Mouse (Mus musculus) liver, adult 2 months (tissue): Measurements from ENCODE around the gene Insc. TPM values are rescaled to one million over a fixed set of nuclear protein-coding genes. Genes with fewer than 3 reads are reported as not detected.

ENCODE experiments used
- DNase-seq: peaks from one replicate; pipeline ENCODE4 v3.0.0-alpha.2; 2011; ENCODE audit warnings: low read depth, low spot score; ENCODE audit errors: extremely low read depth
- H3K27ac ChIP-seq: fragments of 200-500 bp; replicated peaks from 2 replicates; pipeline ENCODE4 v1.5.1; 2012; ENCODE audit warnings: low read depth, mild to moderate bottlenecking, control low read depth, inconsistent platforms, low read length; ENCODE audit not compliant: insufficient read depth
- H3K27me3 ChIP-seq: fragments of 200-500 bp; 2 replicates; pipeline ENCODE4 v1.6.1; 2012; ENCODE audit warnings: mild to moderate bottlenecking, moderate library complexity, low read length, inconsistent platforms; ENCODE audit not compliant: control insufficient read depth, insufficient read depth
- H3K36me3 ChIP-seq: fragments of 200-500 bp; 2 replicates; pipeline ENCODE4 v1.6.1; 2012; ENCODE audit warnings: low read length, inconsistent platforms; ENCODE audit not compliant: control insufficient read depth, insufficient read depth
- H3K4me1 ChIP-seq: fragments of 200-500 bp; 2 replicates; pipeline ENCODE4 v1.6.1; 2011; ENCODE audit warnings: low read length; ENCODE audit not compliant: control insufficient read depth, insufficient read depth
- H3K4me3 ChIP-seq: fragments of 200-500 bp; 2 replicates; pipeline ENCODE4 v1.5.1; 2011; ENCODE audit warnings: low read depth, mild to moderate bottlenecking, control low read depth, low read length, moderate library complexity; ENCODE audit not compliant: insufficient read depth
- H3K79me2 ChIP-seq: fragments of 200-500 bp; 2 replicates; pipeline ENCODE4 v1.6.1; 2012; ENCODE audit warnings: inconsistent platforms, mild to moderate bottlenecking, low read length, moderate library complexity; ENCODE audit not compliant: control insufficient read depth, insufficient read depth
- H3K9ac ChIP-seq: fragments of 200-500 bp; 2 replicates; pipeline ENCODE4 v1.6.1; 2012; ENCODE audit warnings: low read depth, mild to moderate bottlenecking, control low read depth, inconsistent platforms, low read length
- CTCF ChIP-seq: fragments of 200-500 bp; IDR thresholded peaks from 2 replicates; pipeline ENCODE4 v1.5.1; 2011; ENCODE audit warnings: low read depth, low read length, control low read depth
- POLR2A ChIP-seq: fragments of 200-500 bp; IDR thresholded peaks from 2 replicates; pipeline ENCODE4 v1.6.1; 2011; ENCODE audit warnings: low read length, control low read depth; ENCODE audit not compliant: insufficient read depth; ENCODE audit errors: extremely low read depth
- WGBS: fragments of 180-500 bp; shearing (Covaris S2); methylation state at CpG from one replicate; pipeline ENCODE4 v1.1.7; 2018; 5-methylcytosine and 5-hydroxymethylcytosine counted together
- polyA plus RNA-seq: library from polyadenylated mRNA; depleted of rRNA; stranded (reverse); fragments of >200 nt; gene quantifications from 2 replicates; pipeline ENCODE4 v1.2.3, GENCODE M21; 2012
- total RNA-seq: library from RNA; depleted of rRNA; stranded (reverse); fragments of >200 nt; gene quantifications from 2 replicates; pipeline ENCODE4 v1.2.3, GENCODE M21; 2014

Insc gene
- total and polyA plus RNA-seq, 2 experiments = 14.3 to 31.2 TPM

DNA sequence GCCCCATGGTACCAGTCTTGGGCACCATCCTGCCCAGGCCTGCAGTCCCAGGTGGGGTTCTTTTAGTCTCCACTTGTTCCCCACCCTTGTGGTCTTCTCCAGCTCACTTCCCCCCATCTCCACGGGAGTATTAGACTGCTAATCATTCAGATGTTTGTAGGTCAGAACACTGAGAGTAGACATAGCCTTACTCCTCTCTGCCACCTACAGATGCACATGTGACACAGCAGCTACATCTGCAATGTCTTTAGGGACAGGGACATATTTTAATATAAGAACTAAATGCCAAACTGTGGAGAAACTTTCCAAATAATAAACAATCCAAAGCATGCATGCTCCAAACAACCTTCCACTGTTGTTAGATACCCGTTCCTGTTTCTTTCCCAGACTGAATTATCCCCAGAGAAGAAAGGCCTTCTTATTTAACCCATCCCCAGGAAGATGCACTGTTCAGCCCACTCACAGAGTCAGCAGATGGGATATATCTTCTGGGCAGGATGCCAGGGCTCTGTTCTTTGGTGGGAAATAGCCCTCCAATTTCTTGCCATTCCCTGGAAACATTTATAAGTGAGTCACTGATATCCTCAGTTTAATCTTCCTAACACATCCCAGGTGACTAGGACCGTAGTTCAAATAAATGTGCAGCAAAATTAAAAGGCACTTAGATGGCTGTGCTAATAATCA is 88.9 kb downstream of the Insc start:
- H3K27me3 ChIP-seq = no peaks in the 10 kb centered on the region
- H3K27ac ChIP-seq = no peak overlapping the region
- H3K9ac ChIP-seq = no peak overlapping the region
- 72% methylated on average over 3 of the region's 3 CpGs for WGBS
- no peaks in the 10 kb centered on the region for H3K79me2 ChIP-seq
- TF ChIP-seq POLR2A (no peak), CTCF (no peak)
- peaks cover 38% of the 10 kb centered on the region for H3K36me3 ChIP-seq
- no peaks in the 10 kb centered on the region for H3K4me1 ChIP-seq
- H3K4me3 ChIP-seq = no peak overlapping the region
- DNase-seq = no peak

DNA sequence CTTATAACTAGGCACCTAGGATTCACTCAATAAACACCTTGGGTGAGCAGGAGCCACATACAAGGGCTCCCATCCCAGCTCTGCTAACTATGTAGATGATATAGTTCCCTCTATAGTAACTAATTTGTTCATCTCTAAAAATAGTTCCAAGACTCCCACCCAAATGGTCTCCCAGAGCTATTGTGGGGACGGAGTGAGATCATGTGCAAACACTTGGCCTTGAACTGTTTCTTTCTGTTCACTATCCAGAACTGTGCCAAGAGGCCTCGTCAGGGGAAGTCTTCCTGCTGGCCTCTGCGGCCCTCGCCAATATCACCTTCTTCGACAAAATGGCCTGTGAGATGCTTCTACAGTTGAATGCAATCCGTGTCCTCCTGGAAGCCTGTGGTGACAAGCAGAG is 91.0 kb downstream of the Insc start:
- Histone ChIP-seq H3K36me3 (peaks cover 43% of the 10 kb centered on the region), H3K9ac (no peak overlapping the region), H3K79me2 (no peaks in the 10 kb centered on the region), H3K27me3 (no peaks in the 10 kb centered on the region), H3K4me3 (no peak overlapping the region), H3K27ac (no peak overlapping the region), H3K4me1 (no peaks in the 10 kb centered on the region)
- DNase-seq = no peak
- TF ChIP-seq CTCF (no peak), POLR2A (no peak)
- WGBS = 85% methylated on average over 6 of the region's 6 CpGs

DNA sequence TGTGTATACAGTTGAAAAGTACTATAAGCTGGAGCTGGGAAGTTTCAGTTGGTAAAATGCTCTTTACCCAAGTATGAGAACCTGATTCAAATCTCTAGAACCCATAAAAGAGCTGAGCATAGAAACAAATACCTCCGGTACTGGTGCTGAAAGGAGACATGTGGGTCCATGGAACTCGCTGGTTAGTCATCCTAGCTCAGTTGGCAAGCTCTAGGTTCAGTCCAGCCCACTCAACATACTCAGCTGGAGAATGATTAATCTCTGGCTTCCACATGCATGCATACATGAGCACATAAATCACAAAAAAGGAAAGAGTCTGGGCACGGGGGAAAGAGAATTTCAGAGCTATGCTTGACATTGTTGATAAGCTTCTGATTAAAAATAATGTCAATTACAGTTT is 93.8 kb downstream of the Insc start:
- no peak overlapping the region for H3K9ac ChIP-seq
- no peaks in the 10 kb centered on the region for H3K79me2 ChIP-seq
- peaks cover 57% of the 10 kb centered on the region for H3K36me3 ChIP-seq
- H3K27me3 ChIP-seq = no peaks in the 10 kb centered on the region
- no peak for TF ChIP-seq POLR2A
- TF ChIP-seq CTCF = no peak
- H3K4me3 ChIP-seq = no peak overlapping the region
- no peak for DNase-seq
- WGBS = 72% methylated on average over 3 of the region's 3 CpGs
- H3K4me1 ChIP-seq = no peaks in the 10 kb centered on the region
- no peak overlapping the region for H3K27ac ChIP-seq

DNA sequence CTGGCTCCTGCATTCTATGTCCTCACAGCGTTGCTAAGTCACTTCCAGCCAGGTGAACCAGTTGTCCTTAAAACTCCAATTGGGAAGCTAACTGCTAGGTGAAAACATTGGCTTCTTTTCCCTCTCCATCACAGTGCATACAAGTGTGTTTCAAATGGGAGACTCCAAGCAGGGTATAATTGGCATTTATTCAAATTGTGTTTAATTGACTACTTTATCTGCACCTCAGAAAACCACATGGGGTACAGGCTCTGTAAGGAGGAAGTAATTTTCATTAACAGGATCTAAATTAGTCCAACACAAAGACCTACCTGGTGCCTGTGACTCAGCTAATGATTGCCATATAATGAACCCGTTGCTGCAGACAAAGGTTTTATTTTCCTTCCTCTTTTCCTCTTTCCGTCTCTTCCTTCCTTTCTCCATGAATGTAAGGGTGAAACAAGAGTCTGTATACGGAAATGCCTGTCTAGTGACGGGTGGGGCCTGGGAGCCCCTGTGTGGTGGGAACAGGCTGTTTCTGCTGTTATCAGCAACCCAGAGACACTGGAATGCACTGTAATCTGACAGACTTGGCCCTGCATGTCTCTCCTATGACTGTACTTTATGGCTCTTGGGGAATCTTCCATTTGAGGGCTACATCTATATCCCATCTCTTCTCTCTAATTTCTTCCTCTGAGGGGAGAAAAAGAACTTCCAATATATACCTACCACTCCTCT is 96.7 kb downstream of the Insc start:
- Histone ChIP-seq H3K4me1 (no peaks in the 10 kb centered on the region), H3K27me3 (no peaks in the 10 kb centered on the region), H3K4me3 (no peak overlapping the region), H3K27ac (no peak overlapping the region), H3K9ac (no peak overlapping the region), H3K79me2 (no peaks in the 10 kb centered on the region), H3K36me3 (peaks cover 59% of the 10 kb centered on the region)
- DNase-seq = no peak
- WGBS = 79% methylated on average over 5 of the region's 5 CpGs
- TF ChIP-seq POLR2A = no peak
- TF ChIP-seq CTCF = no peak

DNA sequence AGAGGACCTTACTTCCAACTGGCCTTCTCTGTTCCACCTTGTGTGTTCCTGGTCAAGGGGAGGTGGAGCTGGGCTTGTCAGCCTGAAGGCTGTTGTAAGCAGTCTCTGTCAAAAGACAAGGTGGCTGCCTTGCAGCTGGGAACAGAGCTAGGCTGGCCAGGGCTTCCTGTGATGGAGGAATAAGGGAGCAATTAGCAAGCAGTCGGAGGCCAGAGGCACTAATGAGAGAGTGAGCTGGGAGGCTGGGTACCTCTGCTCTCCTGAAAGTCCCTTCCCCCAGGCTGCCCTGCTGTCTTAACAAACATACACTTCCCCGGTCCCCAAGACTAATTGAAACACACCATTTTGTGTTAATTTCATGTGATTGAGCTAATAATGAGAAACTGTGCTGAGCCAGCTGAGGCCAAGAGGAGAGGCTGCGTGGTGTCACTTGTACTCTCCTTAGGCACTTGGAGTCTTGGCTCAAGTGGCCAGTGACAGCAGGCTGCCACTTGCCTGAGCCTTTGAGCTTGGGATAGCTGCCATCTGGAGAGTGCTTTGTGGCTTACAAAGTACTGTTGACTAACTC is 99.2 kb downstream of the Insc start:
- no peaks in the 10 kb centered on the region for H3K79me2 ChIP-seq
- no peak for TF ChIP-seq CTCF
- TF ChIP-seq POLR2A = no peak
- no peak overlapping the region for H3K9ac ChIP-seq
- peaks cover 55% of the 10 kb centered on the region for H3K36me3 ChIP-seq
- H3K4me3 ChIP-seq = no peak overlapping the region
- no peaks in the 10 kb centered on the region for H3K27me3 ChIP-seq
- DNase-seq = peak; percentile 5
- WGBS = 86% methylated on average over 3 of the region's 3 CpGs
- H3K27ac ChIP-seq = no peak overlapping the region
- no peaks in the 10 kb centered on the region for H3K4me1 ChIP-seq

DNA sequence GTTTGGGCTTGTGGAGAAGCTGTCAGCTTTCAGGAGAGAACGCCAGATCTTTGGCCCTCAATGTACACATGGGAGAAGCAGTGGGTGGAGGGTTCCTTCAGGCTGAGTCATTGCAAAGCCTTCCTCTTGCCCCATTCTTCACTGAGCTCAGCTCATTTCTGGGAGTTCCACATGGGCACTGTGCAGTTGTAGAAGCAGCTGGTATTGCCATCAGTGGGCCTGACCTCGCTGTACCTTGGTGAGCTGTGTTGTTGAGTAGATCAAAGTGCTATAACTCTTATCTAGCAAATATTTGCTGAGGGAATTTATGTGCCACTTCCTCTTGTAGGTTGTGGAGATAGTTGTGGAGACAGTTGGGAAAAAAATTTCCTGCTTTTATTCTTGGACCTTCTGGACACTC is 103.7 kb downstream of the Insc start:
- Histone ChIP-seq H3K79me2 (no peaks in the 10 kb centered on the region), H3K4me3 (no peak overlapping the region), H3K4me1 (no peaks in the 10 kb centered on the region), H3K27ac (no peak overlapping the region), H3K9ac (no peak overlapping the region), H3K36me3 (peaks cover 50% of the 10 kb centered on the region), H3K27me3 (no peaks in the 10 kb centered on the region)
- TF ChIP-seq CTCF = no peak
- no peak for TF ChIP-seq POLR2A
- 38% methylated on average over 2 of the region's 2 CpGs for WGBS
- DNase-seq = no peak
